Mouse (Mus musculus) thymus, adult 2 months (tissue): ENCODE data around the gene Pqlc3.

Experiments used
- CTCF ChIP-seq: fragments of 200-500 bp; IDR thresholded peaks from 2 replicates; pipeline ENCODE4 v1.5.1; 2012; ENCODE audit warnings: mild to moderate bottlenecking, control low read depth, low read length, moderate library complexity, borderline replicate concordance; ENCODE audit not compliant: control insufficient read depth, poor library complexity, insufficient read depth; ENCODE audit errors: extremely low read depth
- POLR2A ChIP-seq: fragments of 200-500 bp; IDR thresholded peaks from 2 replicates; pipeline ENCODE4 v1.6.1; 2012; ENCODE audit warnings: mild to moderate bottlenecking, low read length, control low read depth, moderate library complexity; ENCODE audit not compliant: control insufficient read depth, poor library complexity, insufficient read depth; ENCODE audit errors: extremely low read depth

DNA sequence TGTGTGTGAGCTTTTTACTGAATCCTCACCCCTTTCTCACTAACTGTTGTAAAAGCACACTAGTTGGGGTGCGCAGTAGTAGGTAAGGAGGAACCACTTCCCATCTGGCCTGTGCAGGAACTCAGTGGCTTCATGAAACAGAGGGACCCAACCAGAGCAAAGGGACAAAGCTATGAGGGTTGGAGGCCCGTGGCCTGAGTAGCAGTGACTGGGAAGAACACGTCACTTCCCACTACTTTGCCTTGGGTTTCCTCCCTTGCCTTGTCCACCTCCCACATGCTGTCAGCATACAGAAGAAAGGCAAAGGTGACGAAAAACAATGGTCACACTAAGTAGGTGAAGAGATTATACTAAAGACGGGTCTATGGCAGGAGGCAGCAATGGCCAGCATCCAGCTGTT, 3.9 kb downstream of the Pqlc3 start:
- no peak for TF ChIP-seq CTCF
- no peak for TF ChIP-seq POLR2A
